Mouse (Mus musculus) kidney, embryonic 16.5 days (tissue): ENCODE measurements around the gene Umod. TPM values are rescaled to one million over a fixed set of nuclear protein-coding genes. Genes with fewer than 3 reads are reported as not detected.
A peak's percentile ranks its signal among the peaks of the same experiment; 100 is the strongest.

Experiments
- ATAC-seq: fragments of 200-750 bp; cut with Nextera tagmentation; 2 replicates; pipeline ENCODE4 v1.8.0; 2017; ENCODE audit warnings: moderate TSS enrichment; ENCODE audit not compliant: low FRiP score, low TSS enrichment
- H3K27ac ChIP-seq: fragments of 300-500 bp; sonication (generic); 2 replicates; pipeline ENCODE4 v1.5.1; 2014; ENCODE audit warnings: low read length
- H3K27me3 ChIP-seq: fragments of 300-500 bp; sonication (generic); 2 replicates; pipeline ENCODE4 v1.6.1; 2014; ENCODE audit warnings: low read length, control low read depth, mixed read lengths; ENCODE audit not compliant: insufficient read depth
- H3K36me3 ChIP-seq: fragments of 300-500 bp; sonication (generic); 2 replicates; pipeline ENCODE4 v1.6.1; 2014; ENCODE audit warnings: low read length, control low read depth, mixed read lengths; ENCODE audit not compliant: insufficient read depth
- H3K4me1 ChIP-seq: fragments of 300-500 bp; sonication (generic); 2 replicates; pipeline ENCODE4 v1.6.1; 2014; ENCODE audit warnings: low read length, control low read depth, mixed read lengths; ENCODE audit not compliant: insufficient read depth
- H3K4me2 ChIP-seq: fragments of 300-500 bp; sonication (generic); replicated peaks from 2 replicates; pipeline ENCODE4 v1.6.1; 2014; ENCODE audit warnings: low read depth, low read length
- H3K4me3 ChIP-seq: fragments of 300-500 bp; sonication (generic); 2 replicates; pipeline ENCODE4 v1.5.1; 2014; ENCODE audit warnings: mild to moderate bottlenecking, low read length
- H3K9ac ChIP-seq: fragments of 300-500 bp; sonication (generic); replicated peaks from 2 replicates; pipeline ENCODE4 v1.6.1; 2014; ENCODE audit warnings: low read length
- H3K9me3 ChIP-seq: fragments of 300-500 bp; sonication (generic); 2 replicates; pipeline ENCODE4 v1.6.1; 2016; ENCODE audit warnings: low read length, control low read depth
- WGBS: fragments of 180-500 bp; shearing (Covaris S2); extraction: QIAGEN DNeasy Blood & Tissue Kit; methylation state at CpG from one replicate; pipeline ENCODE4 v1.1.7; 2014; 5-methylcytosine and 5-hydroxymethylcytosine counted together
- polyA plus RNA-seq: library from polyadenylated mRNA; unstranded; fragments of >200 nt; fragmentation: Nextera tagmentation; extraction: Ambion mirVana; gene quantifications from 2 replicates; pipeline ENCODE4 v1.2.1, GENCODE M21; 2015

Umod gene
- polyA plus RNA-seq = 8.3 and 10.0 TPM in 2 replicates

- H3K27ac ChIP-seq = peak within 1 kb of the TSS; percentile 29; the same call in 1 of the 2 replicates
- ATAC-seq = no peak
- H3K4me2 ChIP-seq = no peak within 1 kb of the TSS
These were observed at the start of gene Umod for GRCm38 (mm10) chr7:119479256-119479655. Umod (minus strand) TSS chr7:119479282.

GRCm38 (mm10) chr7:119528617-119529016, 49.5 kb upstream of the Umod start:
- Histone ChIP-seq H3K27me3 (no peaks in the 10 kb centered on the region), H3K9me3 (no peaks in the 10 kb centered on the region), H3K36me3 (no peaks in the 10 kb centered on the region), H3K4me2 (no peak overlapping the region), H3K9ac (no peak overlapping the region), H3K27ac (0 out of 2 replicates have a peak overlapping the region, but pooled peaks have one; percentile 29), H3K4me3 (no peak overlapping the region), H3K4me1 (peaks cover 9% of the 10 kb centered on the region)
- WGBS = 70% methylated on average over 7 of the region's 7 CpGs
- ATAC-seq = no peak

More at GRCm38 (mm10) chr7:119479256-119479655, at the start of gene Umod:
- no peaks in the 10 kb centered on the region for H3K9me3 ChIP-seq
- H3K4me1 ChIP-seq = peaks cover 7% of the 10 kb centered on the region; the same call in 1 of the 2 replicates
- H3K4me3 ChIP-seq = no peak within 1 kb of the TSS
- no peaks in the 10 kb centered on the region for H3K36me3 ChIP-seq
- H3K27me3 ChIP-seq = no peaks in the 10 kb centered on the region
- no peak within 1 kb of the TSS for H3K9ac ChIP-seq

GRCm38 (mm10) chr7:119527548-119527947, 48.5 kb upstream of the Umod start:
- no peaks in the 10 kb centered on the region for H3K27me3 ChIP-seq
- peaks cover 9% of the 10 kb centered on the region for H3K4me1 ChIP-seq
- H3K27ac ChIP-seq = peak overlapping the region; percentile 65
- no peak overlapping the region for H3K4me2 ChIP-seq
- WGBS = 20% methylated on average over 2 of the region's 2 CpGs
- H3K36me3 ChIP-seq = no peaks in the 10 kb centered on the region
- peak; percentile 47; the same call in 1 of the 2 replicates for ATAC-seq
- no peak overlapping the region for H3K4me3 ChIP-seq
- H3K9ac ChIP-seq = no peak overlapping the region
- no peaks in the 10 kb centered on the region for H3K9me3 ChIP-seq

GRCm38 (mm10) chr7:119527135-119527534, 48.1 kb upstream of the Umod start:
- ATAC-seq = no peak
- no peaks in the 10 kb centered on the region for H3K36me3 ChIP-seq

GRCm38 (mm10) chr7:119526486-119526885, 47.4 kb upstream of the Umod start:
- H3K4me3 ChIP-seq = no peak overlapping the region
- H3K4me2 ChIP-seq = no peak overlapping the region
- 73% methylated on average over 13 of the region's 13 CpGs for WGBS
- no peak for ATAC-seq
- no peaks in the 10 kb centered on the region for H3K27me3 ChIP-seq
- no peaks in the 10 kb centered on the region for H3K36me3 ChIP-seq
- peak overlapping the region; percentile 57; the same call in 1 of the 2 replicates for H3K27ac ChIP-seq
- H3K4me1 ChIP-seq = peaks cover 9% of the 10 kb centered on the region
- peak overlapping the region; percentile 38; the same call in 1 of the 2 replicates for H3K9ac ChIP-seq
- no peaks in the 10 kb centered on the region for H3K9me3 ChIP-seq

More at GRCm38 (mm10) chr7:119527135-119527534, 48.1 kb upstream of the Umod start:
- no peak overlapping the region for H3K4me2 ChIP-seq
- peaks cover 9% of the 10 kb centered on the region for H3K4me1 ChIP-seq
- no peak overlapping the region for H3K9ac ChIP-seq
- peak overlapping the region; percentile 65 for H3K27ac ChIP-seq
- no peaks in the 10 kb centered on the region for H3K27me3 ChIP-seq
- 92% methylated on average over 1 of the region's 1 CpGs for WGBS
- no peaks in the 10 kb centered on the region for H3K9me3 ChIP-seq
- H3K4me3 ChIP-seq = no peak overlapping the region

GRCm38 (mm10) chr7:119525881-119526281, 46.8 kb upstream of the Umod start:
- H3K36me3 ChIP-seq = no peaks in the 10 kb centered on the region
- H3K9me3 ChIP-seq = no peaks in the 10 kb centered on the region
- H3K27ac ChIP-seq = peak overlapping the region; percentile 57; the same call in 1 of the 2 replicates

GRCm38 (mm10) chr7:119523389-119523788, 44.3 kb upstream of the Umod start, which contains the start of gene Pdilt:
Pdilt (minus strand) TSS chr7:119523489.
- Histone ChIP-seq H3K9me3 (no peaks in the 10 kb centered on the region), H3K27me3 (no peaks in the 10 kb centered on the region), H3K4me2 (no peak within 1 kb of the TSS), H3K9ac (no peak within 1 kb of the TSS), H3K4me1 (peaks cover 9% of the 10 kb centered on the region), H3K36me3 (no peaks in the 10 kb centered on the region), H3K4me3 (no peak within 1 kb of the TSS), H3K27ac (no peak within 1 kb of the TSS)
- ATAC-seq = no peak
- 70% methylated on average over 4 of the region's 4 CpGs for WGBS

More at GRCm38 (mm10) chr7:119525881-119526281, 46.8 kb upstream of the Umod start:
- peak; percentile 74; the same call in 1 of the 2 replicates for ATAC-seq
- H3K27me3 ChIP-seq = no peaks in the 10 kb centered on the region
- H3K9ac ChIP-seq = peak overlapping the region; percentile 38; the same call in 1 of the 2 replicates
- no peak overlapping the region for H3K4me2 ChIP-seq
- no peak overlapping the region for H3K4me3 ChIP-seq
- peaks cover 9% of the 10 kb centered on the region for H3K4me1 ChIP-seq
- 19% methylated on average over 2 of the region's 2 CpGs for WGBS

- no peak overlapping the region for H3K4me2 ChIP-seq
- no peaks in the 10 kb centered on the region for H3K36me3 ChIP-seq
- no peaks in the 10 kb centered on the region for H3K9me3 ChIP-seq
- no peak overlapping the region for H3K27ac ChIP-seq
- H3K9ac ChIP-seq = no peak overlapping the region
- H3K4me3 ChIP-seq = no peak overlapping the region
- no peaks in the 10 kb centered on the region for H3K27me3 ChIP-seq
- WGBS = 72% methylated on average over 1 of the region's 1 CpGs
- 0 out of 2 replicates have a peak, but pooled peaks cover 5% of the 10 kb centered on the region for H3K4me1 ChIP-seq
- ATAC-seq = no peak
These were observed 43.3 kb upstream of the Umod start for GRCm38 (mm10) chr7:119522385-119522784.

- no peaks in the 10 kb centered on the region for H3K36me3 ChIP-seq
- H3K4me2 ChIP-seq = no peak overlapping the region
- H3K27ac ChIP-seq = no peak overlapping the region
- H3K9me3 ChIP-seq = no peaks in the 10 kb centered on the region
- no peaks in the 10 kb centered on the region for H3K27me3 ChIP-seq
- no peak overlapping the region for H3K4me3 ChIP-seq
- no peak overlapping the region for H3K9ac ChIP-seq
- H3K4me1 ChIP-seq = 0 out of 2 replicates have a peak, but pooled peaks cover 5% of the 10 kb centered on the region
- no peak for ATAC-seq
- 82% methylated on average over 3 of the region's 3 CpGs for WGBS
These were observed 42.7 kb upstream of the Umod start for GRCm38 (mm10) chr7:119521816-119522215.

- Histone ChIP-seq H3K9ac (no peak overlapping the region), H3K9me3 (no peaks in the 10 kb centered on the region), H3K4me3 (no peak overlapping the region), H3K4me1 (no peaks in the 10 kb centered on the region), H3K27me3 (no peaks in the 10 kb centered on the region), H3K36me3 (no peaks in the 10 kb centered on the region), H3K4me2 (no peak overlapping the region), H3K27ac (no peak overlapping the region)
- 55% methylated on average over 5 of the region's 5 CpGs for WGBS
- peak; percentile 82 for ATAC-seq
These were observed 40.6 kb upstream of the Umod start for GRCm38 (mm10) chr7:119519654-119520053.
